19 mouse cellular contexts compared by ENCODE assay signal in genomic region chr2:48788901-48789300, GRCm38 (mm10).
"Had no signal": no experiment of that assay in that cellular context is flagged by ENCODE, and none has a peak within 500 bp of the region (broad histone marks: within the 10 kb centered on the region; RNA-seq: fewer than 3 reads in every experiment).

No protein-coding gene starts in this region.

- H3K4me2 ChIP-seq: kidney, embryonic 15.5 days; liver, embryonic 13.5 days; neural tube, embryonic 13.5 days had no signal

- H3K36me3 ChIP-seq: kidney, embryonic 15.5 days; liver, embryonic 13.5 days; neural tube, embryonic 13.5 days had no signal

- DNase-seq: kidney, adult 11 months; kidney, adult 8-10 months; kidney, postnatal 10 days; kidney, postnatal 36 days; layer of hippocampus, postnatal 36 days; liver, embryonic 13.5 days; lung, adult 2 months; lung, postnatal 14 days; lung, postnatal 4 days; retina, postnatal 1 day; right cerebral cortex, postnatal 25 days; thymus, adult 2 months; thymus, postnatal 14 days; thymus, postnatal 4 days had no signal

- H3K9ac ChIP-seq: kidney, embryonic 15.5 days; liver, embryonic 13.5 days; neural tube, embryonic 13.5 days had no signal

- H3K9me3 ChIP-seq: kidney, embryonic 15.5 days; liver, embryonic 13.5 days; neural tube, embryonic 13.5 days had no signal

- H3K4me3 ChIP-seq: kidney, embryonic 15.5 days; left cerebral cortex, adult 2 months; liver, embryonic 13.5 days; myocyte; neural tube, embryonic 13.5 days had no signal

- H3K4me1 ChIP-seq: kidney, embryonic 15.5 days; liver, embryonic 13.5 days; neural tube, embryonic 13.5 days had no signal

- H3K27ac ChIP-seq: kidney, embryonic 15.5 days; left cerebral cortex, adult 2 months; liver, embryonic 13.5 days; neural tube, embryonic 13.5 days; stomach, postnatal 0 days had no signal

- H3K27me3 ChIP-seq: kidney, embryonic 15.5 days; liver, embryonic 13.5 days; neural tube, embryonic 13.5 days had no signal
